Mouse (Mus musculus): ENCODE data around the gene Tbc1d22a. TPM values are rescaled to one million over a fixed set of nuclear protein-coding genes. Genes with fewer than 3 reads are reported as not detected.

The Tbc1d22a gene
- polyA plus RNA-seq, 1 experiment from 2014 or later: 11.1 TPM

DNA sequence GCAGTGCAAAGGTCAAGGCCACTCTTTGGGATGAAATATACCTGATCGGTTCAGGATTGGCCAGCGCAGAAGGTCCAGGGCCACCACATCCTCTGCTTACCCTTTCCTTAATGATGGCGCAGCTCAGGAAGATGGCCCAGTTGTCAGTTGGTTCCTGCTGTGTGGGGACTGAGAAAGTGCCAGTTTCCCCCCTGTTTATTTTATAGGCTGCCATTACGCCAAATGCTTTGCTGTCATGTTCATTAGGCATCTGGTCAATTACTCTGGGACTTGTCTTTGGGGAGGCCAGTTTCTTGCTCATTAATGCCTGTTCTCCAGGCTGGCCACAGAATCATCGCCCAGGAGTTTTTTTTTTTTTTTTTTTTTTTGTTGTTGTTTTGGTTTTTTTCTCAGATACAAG, 299.1 kb downstream of the Tbc1d22a start:
- Histone ChIP-seq H3K9ac (ENCODE audit: low read depth, low read length) (no peak overlapping the region), H3K9me3 (ENCODE audit: control insufficient read depth, low read length) (no peaks in the 10 kb centered on the region), H3K4me1 (ENCODE audit: control insufficient read depth, insufficient read depth, low read length) (no peaks in the 10 kb centered on the region), H3K4me2 (replicated peaks; ENCODE audit: low read depth, low read length) (no peak overlapping the region), H3K36me3 (ENCODE audit: control insufficient read depth, insufficient read depth, low read length) (no peaks in the 10 kb centered on the region), H3K27me3 (ENCODE audit: control insufficient read depth, insufficient read depth, low read length) (no peaks in the 10 kb centered on the region), H3K27ac (ENCODE audit: low read depth, low read length) (no peak overlapping the region), H3K4me3 (ENCODE audit: low read length) (no peak overlapping the region)
- ATAC-seq (ENCODE audit: low FRiP score, low TSS enrichment): no peak
- 86% methylated on average over 5 of the region's 5 CpGs for WGBS

DNA sequence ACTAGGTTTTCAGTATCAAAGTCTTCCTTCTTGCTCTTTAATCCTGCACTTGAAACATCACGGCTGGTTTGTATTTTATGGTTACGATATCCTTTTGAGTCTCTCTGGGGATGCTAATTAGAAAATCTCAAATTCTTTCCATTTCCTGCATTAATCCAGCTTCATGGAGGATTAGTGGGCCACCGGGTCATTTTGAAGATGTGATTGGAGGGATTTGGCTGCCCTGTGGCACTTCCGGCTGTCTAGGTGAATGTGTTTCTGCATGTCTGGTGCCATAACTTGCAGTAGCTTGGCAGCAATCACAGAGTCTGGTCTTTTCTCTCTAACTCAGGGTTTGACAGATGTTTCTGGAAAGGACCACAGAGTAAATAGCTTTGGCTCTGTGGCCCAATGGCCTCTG, 305.9 kb downstream of the Tbc1d22a start:
- no peak for ATAC-seq (ENCODE audit: low FRiP score, low TSS enrichment)
- Histone ChIP-seq H3K36me3 (ENCODE audit: control insufficient read depth, insufficient read depth, low read length) (no peaks in the 10 kb centered on the region), H3K27ac (ENCODE audit: low read depth, low read length) (no peak overlapping the region), H3K9me3 (ENCODE audit: control insufficient read depth, low read length) (no peaks in the 10 kb centered on the region), H3K4me2 (replicated peaks; ENCODE audit: low read depth, low read length) (no peak overlapping the region), H3K4me1 (ENCODE audit: control insufficient read depth, insufficient read depth, low read length) (no peaks in the 10 kb centered on the region), H3K27me3 (ENCODE audit: control insufficient read depth, insufficient read depth, low read length) (no peaks in the 10 kb centered on the region), H3K9ac (ENCODE audit: low read depth, low read length) (no peak overlapping the region), H3K4me3 (ENCODE audit: low read length) (no peak overlapping the region)
- 82% methylated on average over 4 of the region's 4 CpGs for WGBS

DNA sequence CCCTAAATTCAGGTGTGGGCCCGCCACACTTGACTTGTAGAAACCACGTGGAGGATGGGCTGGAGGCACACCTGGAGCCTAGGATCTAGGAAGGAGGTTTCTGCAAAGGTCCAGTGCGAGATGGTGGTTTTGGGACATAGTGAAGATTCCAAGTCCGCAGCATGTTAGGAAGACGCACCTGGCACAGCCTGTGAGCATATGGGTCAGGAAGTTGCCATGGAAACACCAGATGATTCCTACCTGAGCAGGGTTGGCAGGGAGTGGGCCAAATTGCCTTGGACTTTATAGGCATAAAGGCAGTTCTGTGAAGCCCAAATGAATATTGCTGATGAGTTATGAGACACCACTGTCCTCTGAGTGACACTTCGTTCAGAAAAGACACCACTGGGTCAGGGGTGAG, 321.1 kb downstream of the Tbc1d22a start:
- Histone ChIP-seq H3K4me2 (replicated peaks; ENCODE audit: low read depth, low read length) (no peak overlapping the region), H3K4me1 (ENCODE audit: control insufficient read depth, insufficient read depth, low read length) (no peaks in the 10 kb centered on the region), H3K4me3 (ENCODE audit: low read length) (no peak overlapping the region), H3K9ac (ENCODE audit: low read depth, low read length) (no peak overlapping the region), H3K9me3 (ENCODE audit: control insufficient read depth, low read length) (no peaks in the 10 kb centered on the region), H3K27ac (ENCODE audit: low read depth, low read length) (no peak overlapping the region), H3K27me3 (ENCODE audit: control insufficient read depth, insufficient read depth, low read length) (no peaks in the 10 kb centered on the region), H3K36me3 (ENCODE audit: control insufficient read depth, insufficient read depth, low read length) (no peaks in the 10 kb centered on the region)
- 79% methylated on average over 6 of the region's 6 CpGs for WGBS
- ATAC-seq (ENCODE audit: low FRiP score, low TSS enrichment): no peak

DNA sequence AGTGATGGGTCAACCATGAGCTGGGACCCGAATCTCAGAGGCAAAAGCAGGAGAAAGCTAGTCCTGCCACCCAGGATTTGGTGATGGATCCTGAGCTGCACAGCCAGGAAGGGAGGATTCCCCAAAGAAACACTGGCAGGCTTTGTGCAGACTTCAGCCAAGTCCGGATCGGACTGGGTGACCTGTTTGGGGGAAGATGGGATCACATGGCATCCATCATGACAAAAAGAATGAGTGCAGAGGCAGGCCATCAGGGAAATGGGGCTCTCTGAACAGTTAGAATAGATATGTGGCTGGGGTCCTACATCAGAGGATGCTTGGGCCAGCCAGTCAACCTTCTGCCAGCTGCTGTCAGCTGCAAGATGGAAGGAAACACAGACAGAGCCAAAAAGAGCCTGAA, 328.1 kb downstream of the Tbc1d22a start:
- WGBS: 73% methylated on average over 3 of the region's 3 CpGs

DNA sequence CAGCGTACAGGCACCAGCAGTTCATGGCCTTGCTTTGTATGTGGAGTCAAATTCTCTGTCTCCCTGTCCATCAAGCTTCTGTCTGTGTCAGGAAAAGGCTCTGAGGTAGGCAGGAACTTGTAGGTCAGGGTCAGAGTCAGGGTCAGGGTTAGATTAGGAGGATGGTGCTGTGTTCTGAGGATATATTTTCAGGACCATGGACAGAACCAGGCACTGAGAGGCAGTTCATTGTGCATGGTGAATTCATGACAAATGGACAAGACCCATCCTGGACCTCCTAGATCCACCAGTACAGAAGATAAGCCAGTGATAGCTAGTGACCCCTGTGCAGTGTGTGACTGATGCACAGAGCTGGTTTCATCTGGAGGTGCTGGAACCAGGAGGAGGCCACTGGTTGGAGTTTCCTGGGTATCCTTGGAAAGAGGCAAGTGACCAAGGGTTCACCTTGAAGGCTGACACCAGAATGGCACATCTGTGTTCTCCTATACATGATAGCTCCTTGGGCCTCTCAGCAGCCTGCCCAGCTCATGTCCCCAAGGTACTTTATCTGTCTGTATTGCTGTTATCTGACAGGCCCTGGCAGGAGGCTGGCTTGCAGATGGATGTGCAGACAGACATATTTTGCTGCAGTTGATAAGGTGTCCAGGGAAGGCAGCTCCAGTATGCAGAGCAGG, 330.0 kb downstream of the Tbc1d22a start:
- Histone ChIP-seq H3K27me3 (ENCODE audit: control insufficient read depth, insufficient read depth, low read length) (no peaks in the 10 kb centered on the region), H3K36me3 (ENCODE audit: control insufficient read depth, insufficient read depth, low read length) (no peaks in the 10 kb centered on the region), H3K9me3 (ENCODE audit: control insufficient read depth, low read length) (no peaks in the 10 kb centered on the region), H3K4me3 (ENCODE audit: low read length) (no peak overlapping the region), H3K4me1 (ENCODE audit: control insufficient read depth, insufficient read depth, low read length) (no peaks in the 10 kb centered on the region), H3K9ac (ENCODE audit: low read depth, low read length) (no peak overlapping the region), H3K4me2 (replicated peaks; ENCODE audit: low read depth, low read length) (no peak overlapping the region), H3K27ac (ENCODE audit: low read depth, low read length) (no peak overlapping the region)
- ATAC-seq (ENCODE audit: low FRiP score, low TSS enrichment): no peak
- WGBS: 92% methylated on average over 1 of the region's 1 CpGs

More for the DNA sequence above, 328.1 kb downstream of the Tbc1d22a start:
- no peak for ATAC-seq (ENCODE audit: low FRiP score, low TSS enrichment)
- H3K4me3 ChIP-seq (ENCODE audit: low read length): no peak overlapping the region
- H3K36me3 ChIP-seq (ENCODE audit: control insufficient read depth, insufficient read depth, low read length): no peaks in the 10 kb centered on the region
- H3K9me3 ChIP-seq (ENCODE audit: control insufficient read depth, low read length): no peaks in the 10 kb centered on the region
- no peak overlapping the region for H3K9ac ChIP-seq (ENCODE audit: low read depth, low read length)
- no peak overlapping the region for H3K27ac ChIP-seq (ENCODE audit: low read depth, low read length)
- H3K27me3 ChIP-seq (ENCODE audit: control insufficient read depth, insufficient read depth, low read length): no peaks in the 10 kb centered on the region
- H3K4me1 ChIP-seq (ENCODE audit: control insufficient read depth, insufficient read depth, low read length): no peaks in the 10 kb centered on the region
- H3K4me2 ChIP-seq (replicated peaks; ENCODE audit: low read depth, low read length): no peak overlapping the region

Other genes with a start within 250 kb of the Tbc1d22a start
- 6.8 and 8.8 TPM in 2 replicates for gene Celsr1, start 180.7 kb upstream of the Tbc1d22a start, polyA plus RNA-seq (2014; fragmentation: Nextera tagmentation; extraction: Ambion mirVana)
- 6.5 and 9.7 TPM in 2 replicates for gene Gramd4, start 156.8 kb upstream of the Tbc1d22a start, polyA plus RNA-seq (2014; fragmentation: Nextera tagmentation; extraction: Ambion mirVana)
- gene Cerk, start 28.3 kb upstream of the Tbc1d22a start, polyA plus RNA-seq (2014; fragmentation: Nextera tagmentation; extraction: Ambion mirVana): 5.7 and 14.2 TPM in 2 replicates

All from kidney, embryonic 14.5 days (tissue).